Mouse (Mus musculus): ENCODE measurements around the gene Cdc5l. TPM values are rescaled to one million over a fixed set of nuclear protein-coding genes. Genes with fewer than 3 reads are reported as not detected.

Gene Cdc5l
- total RNA-seq, 2 experiments from 2014 or later = 31.3 to 33.9 TPM

GRCm38 (mm10) chr17:45379271-45379784 is 54.2 kb downstream of the Cdc5l start:
- no peak for DNase-seq
- intact Hi-C loops (cut with DNase I; ENCODE audit: low total_unique reads) = loop anchor here (10.0 kb wide), 1 partner anchor 1115 kb away; no protein-coding TSS in a partner anchor

GRCm38 (mm10) chr17:45377323-45377722 is 56.2 kb downstream of the Cdc5l start:
- intact Hi-C loops (cut with DNase I; ENCODE audit: low total_unique reads) = loop anchor here (10.0 kb wide), 1 partner anchor 1113 kb away; no protein-coding TSS in a partner anchor

GRCm38 (mm10) chr17:45373987-45374608 is 59.4 kb downstream of the Cdc5l start:
- DNase-seq = peak; percentile 77
- intact Hi-C loops (cut with DNase I; ENCODE audit: low total_unique reads) = loop anchor here (10.0 kb wide), 1 partner anchor 1109 kb away; no protein-coding TSS in a partner anchor

More at GRCm38 (mm10) chr17:45377323-45377722, 56.2 kb downstream of the Cdc5l start:
- DNase-seq = no peak

GRCm38 (mm10) chr17:45371042-45371441 is 62.5 kb downstream of the Cdc5l start:
- no peak for DNase-seq
- intact Hi-C loops (cut with DNase I; ENCODE audit: low total_unique reads) = loop anchor here (10.0 kb wide), 1 partner anchor 1106 kb away; no protein-coding TSS in a partner anchor

GRCm38 (mm10) chr17:45370535-45370934 is 63.0 kb downstream of the Cdc5l start:
- no peak for DNase-seq
- intact Hi-C loops (cut with DNase I; ENCODE audit: low total_unique reads) = loop anchor here (10.0 kb wide), 1 partner anchor 1106 kb away; no protein-coding TSS in a partner anchor

- DNase-seq = no peak
- intact Hi-C loops (cut with DNase I; ENCODE audit: low total_unique reads) = no loop called here
Observed at GRCm38 (mm10) chr17:45364871-45365270, 68.7 kb downstream of the Cdc5l start.

- intact Hi-C loops (cut with DNase I; ENCODE audit: low total_unique reads) = no loop called here
- no peak for DNase-seq
Observed at GRCm38 (mm10) chr17:45360950-45361349, 72.6 kb downstream of the Cdc5l start.

GRCm38 (mm10) chr17:45359443-45359842 is 74.1 kb downstream of the Cdc5l start:
- intact Hi-C loops (cut with DNase I; ENCODE audit: low total_unique reads) = no loop called here
- peak; percentile 53 for DNase-seq

GRCm38 (mm10) chr17:45356431-45356830 is 77.1 kb downstream of the Cdc5l start:
- intact Hi-C loops (cut with DNase I; ENCODE audit: low total_unique reads) = no loop called here
- no peak for DNase-seq

GRCm38 (mm10) chr17:45347951-45348350 is 85.6 kb downstream of the Cdc5l start:
- no peak for DNase-seq

More at GRCm38 (mm10) chr17:45347951-45348350, 85.6 kb downstream of the Cdc5l start:
- intact Hi-C loops (cut with DNase I; ENCODE audit: low total_unique reads) = no loop called here

Other genes starting within 250 kb of the Cdc5l start
- under 1 TPM in 1 of 2 experiments, not detected in 1; 0.20 TPM for gene Spats1, start 41.7 kb upstream of the Cdc5l start, total RNA-seq (2021)
- 10 to 100 TPM; 15.0 to 16.0 TPM for gene Aars2, start 73.1 kb upstream of the Cdc5l start, total RNA-seq (2021)
- not detected for gene Tcte1, start 89.7 kb upstream of the Cdc5l start, total RNA-seq (2021)
- gene Tmem151b, start 115.9 kb upstream of the Cdc5l start, total RNA-seq (2021) = under 1 TPM in 1 of 2 experiments, not detected in 1; 0.06 TPM
- 1 to 10 TPM; 1.1 to 1.4 TPM for gene Nfkbie, start 122.0 kb upstream of the Cdc5l start, total RNA-seq (2021)
- 10 to 100 TPM; 25.6 to 28.6 TPM for gene Slc35b2, start 130.1 kb upstream of the Cdc5l start, total RNA-seq (2021)
- 100 to 1,000 TPM; 735 to 778 TPM for gene Hsp90ab1, start 139.5 kb upstream of the Cdc5l start, total RNA-seq (2021)
- 10 to 100 TPM; 59.2 to 71.6 TPM for gene Slc29a1, start 165.9 kb upstream of the Cdc5l start, total RNA-seq (2021)
- 1 to 10 TPM; 6.2 to 7.3 TPM for gene Mymx, start 168.4 kb upstream of the Cdc5l start, total RNA-seq (2021)
- gene Capn11, start 225.6 kb upstream of the Cdc5l start, total RNA-seq (2021) = under 1 TPM; 0.10 to 0.13 TPM